Mouse (Mus musculus): ENCODE results near the gene Elob.

DNA sequence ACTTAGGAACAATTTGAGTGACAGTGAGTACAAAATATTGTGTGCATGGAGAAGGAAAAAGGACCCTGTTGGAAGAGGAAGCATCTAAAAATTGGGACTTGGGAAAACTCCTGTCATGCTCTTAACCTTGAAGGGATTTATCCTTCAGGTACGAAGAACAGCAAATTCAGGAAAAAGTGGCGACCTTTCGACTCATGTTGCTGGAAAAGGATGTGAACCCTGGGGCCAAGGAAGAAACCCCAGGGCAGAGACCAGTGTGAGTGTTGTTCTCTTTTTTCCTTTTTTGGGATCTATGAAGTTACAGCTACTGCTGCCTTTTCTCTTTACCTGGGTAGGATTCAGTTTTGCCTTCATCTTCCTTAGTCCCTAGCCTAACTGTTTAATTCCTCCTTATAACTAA is 21.0 kb downstream of the Elob start:
- no peak for TF ChIP-seq CTCF (IDR thresholded peaks at IDR 0.05; ENCODE audit: low read depth)
- TF ChIP-seq EP300 (IDR thresholded peaks at IDR 0.05; ENCODE audit: low read depth) = no peak
